Mouse (Mus musculus): ENCODE data around the gene H2al1i.
"Not testable (repeated sequence)": the region's sequence is repeated elsewhere in the genome, so short reads cannot be mapped to it uniquely, and the experiment has no call there.

The H2al1i gene

GRCm38 (mm10) chrX:11324359-11324758 lies at the start of gene H2al1i:
H2al1i (plus strand) TSS chrX:11324659.
- in situ Hi-C loops (cut with MboI; ENCODE audit: unreplicated experiment in 2 of 2), result not testable (repeated sequence)

GRCm38 (mm10) chrX:11277083-11277482 lies 47.4 kb upstream of the H2al1i start:
- in situ Hi-C loops (cut with MboI; ENCODE audit: unreplicated experiment in 2 of 2), result loop anchor here in 1 of 2 experiments (10.0 kb wide), 1 partner anchor 68 kb away; no protein-coding TSS in a partner anchor

- in situ Hi-C loops (cut with MboI; ENCODE audit: unreplicated experiment in 2 of 2), result loop anchor here in 1 of 2 experiments (10.0 kb wide), 1 partner anchor 164 kb away; no protein-coding TSS in a partner anchor
Observed at GRCm38 (mm10) chrX:11280741-11281140, 43.7 kb upstream of the H2al1i start.

- in situ Hi-C loops (cut with MboI; ENCODE audit: unreplicated experiment in 2 of 2), result loop anchor here in 1 of 2 experiments (10.0 kb wide), 1 partner anchor 156 kb away; no protein-coding TSS in a partner anchor
Observed at GRCm38 (mm10) chrX:11288306-11288882, 36.1 kb upstream of the H2al1i start.

GRCm38 (mm10) chrX:11289244-11289643 lies 35.2 kb upstream of the H2al1i start:
- in situ Hi-C loops (cut with MboI; ENCODE audit: unreplicated experiment in 2 of 2), result loop anchor here in 1 of 2 experiments (10.0 kb wide), 1 partner anchor 156 kb away; no protein-coding TSS in a partner anchor

- in situ Hi-C loops (cut with MboI; ENCODE audit: unreplicated experiment in 2 of 2), result not testable (repeated sequence)
Observed at GRCm38 (mm10) chrX:11298957-11299356, 25.5 kb upstream of the H2al1i start, which contains the start of gene H2al1a. H2al1a (plus strand) TSS chrX:11299257.

GRCm38 (mm10) chrX:11302132-11302531 lies 22.3 kb upstream of the H2al1i start, which contains the start of gene H2al1b:
H2al1b (plus strand) TSS chrX:11302432.
- in situ Hi-C loops (cut with MboI; ENCODE audit: unreplicated experiment in 2 of 2), result not testable (repeated sequence)

GRCm38 (mm10) chrX:11305355-11305754 lies 19.1 kb upstream of the H2al1i start, which contains the start of gene H2al1c:
H2al1c (plus strand) TSS chrX:11305655.
- in situ Hi-C loops (cut with MboI; ENCODE audit: unreplicated experiment in 2 of 2), result not testable (repeated sequence)

- in situ Hi-C loops (cut with MboI; ENCODE audit: unreplicated experiment in 2 of 2), result not testable (repeated sequence)
Observed at GRCm38 (mm10) chrX:11308524-11308923, 15.9 kb upstream of the H2al1i start, which contains the start of gene H2al1d. H2al1d (plus strand) TSS chrX:11308824.

- in situ Hi-C loops (cut with MboI; ENCODE audit: unreplicated experiment in 2 of 2), result not testable (repeated sequence)
Observed at GRCm38 (mm10) chrX:11311634-11312033, 12.8 kb upstream of the H2al1i start, which contains the start of gene H2al1e. H2al1e (plus strand) TSS chrX:11311934.

GRCm38 (mm10) chrX:11314858-11315257 lies 9.6 kb upstream of the H2al1i start, which contains the start of gene H2al1f:
H2al1f (plus strand) TSS chrX:11315158.
- in situ Hi-C loops (cut with MboI; ENCODE audit: unreplicated experiment in 2 of 2), result not testable (repeated sequence)

- in situ Hi-C loops (cut with MboI; ENCODE audit: unreplicated experiment in 2 of 2), result not testable (repeated sequence)
Observed at GRCm38 (mm10) chrX:11317956-11318355, 6.5 kb upstream of the H2al1i start, which contains the start of gene H2al1g. H2al1g (plus strand) TSS chrX:11318256.

- in situ Hi-C loops (cut with MboI; ENCODE audit: unreplicated experiment in 2 of 2), result not testable (repeated sequence)
Observed at GRCm38 (mm10) chrX:11321192-11321591, 3.3 kb upstream of the H2al1i start, which contains the start of gene H2al1h. H2al1h (plus strand) TSS chrX:11321492.

GRCm38 (mm10) chrX:11327522-11327921 lies 3.1 kb downstream of the H2al1i start, which contains the start of gene H2al1j:
H2al1j (plus strand) TSS chrX:11327822.
- in situ Hi-C loops (cut with MboI; ENCODE audit: unreplicated experiment in 2 of 2), result not testable (repeated sequence)

- in situ Hi-C loops (cut with MboI; ENCODE audit: unreplicated experiment in 2 of 2), result loop anchor here in 1 of 2 experiments (10.0 kb wide), 1 partner anchor 71 kb away; no protein-coding TSS in a partner anchor
Observed at GRCm38 (mm10) chrX:11345762-11346161, 21.3 kb downstream of the H2al1i start.

- in situ Hi-C loops (cut with MboI; ENCODE audit: unreplicated experiment in 2 of 2), result loop anchor here in 1 of 2 experiments (10.0 kb wide), 1 partner anchor 72 kb away; no protein-coding TSS in a partner anchor
Observed at GRCm38 (mm10) chrX:11346756-11347155, 22.3 kb downstream of the H2al1i start.

- in situ Hi-C loops (cut with MboI; ENCODE audit: unreplicated experiment in 2 of 2), result loop anchor here in 1 of 2 experiments (25.0 kb wide), 1 partner anchor 99 kb away; no protein-coding TSS in a partner anchor
Observed at GRCm38 (mm10) chrX:11360823-11361222, 36.4 kb downstream of the H2al1i start.

- in situ Hi-C loops (cut with MboI; ENCODE audit: unreplicated experiment in 2 of 2), result loop anchor here in 1 of 2 experiments (25.0 kb wide), 1 partner anchor 99 kb away; no protein-coding TSS in a partner anchor
Observed at GRCm38 (mm10) chrX:11361261-11361660, 36.8 kb downstream of the H2al1i start.

GRCm38 (mm10) chrX:11363890-11364289 lies 39.4 kb downstream of the H2al1i start:
- in situ Hi-C loops (cut with MboI; ENCODE audit: unreplicated experiment in 2 of 2), result loop anchor here in 1 of 2 experiments (25.0 kb wide), 1 partner anchor 102 kb away; no protein-coding TSS in a partner anchor

GRCm38 (mm10) chrX:11365151-11365550 lies 40.7 kb downstream of the H2al1i start:
- in situ Hi-C loops (cut with MboI; ENCODE audit: unreplicated experiment in 2 of 2), result loop anchor here in 1 of 2 experiments (25.0 kb wide), 1 partner anchor 103 kb away; no protein-coding TSS in a partner anchor
